Mouse (Mus musculus): ENCODE measurements at regions not wholly inside any gene's neighbourhood (a gene's known extent, or its start where the extent isn't known, plus 50 kb on each side); places are given as distances from the start of the nearest gene placed in this dataset.
A peak's percentile ranks its signal among the peaks of the same experiment; 100 is the strongest.

DNA sequence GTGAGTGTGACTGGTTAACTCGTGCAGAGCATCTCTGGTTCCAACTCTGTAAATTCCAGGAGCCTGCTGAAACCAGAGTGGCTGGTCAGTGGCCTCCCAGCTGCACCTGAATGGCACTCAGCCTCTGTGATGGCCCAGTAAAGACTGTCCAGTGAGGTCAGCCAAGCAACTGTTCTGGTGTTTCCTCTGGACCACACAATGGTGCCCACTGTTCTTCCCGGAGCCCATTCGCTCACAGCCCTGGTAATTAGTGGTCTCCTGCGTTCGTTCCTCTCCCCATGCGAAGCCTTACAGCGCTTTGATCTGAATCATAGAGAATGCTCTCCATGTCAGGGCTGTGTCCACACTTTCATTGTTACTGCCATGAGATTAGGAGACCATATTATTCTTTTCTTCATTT is 75.5 kb downstream of the Enkur start:
- no peak for DNase-seq (ENCODE audit: low spot score in 2 of 2)

DNA sequence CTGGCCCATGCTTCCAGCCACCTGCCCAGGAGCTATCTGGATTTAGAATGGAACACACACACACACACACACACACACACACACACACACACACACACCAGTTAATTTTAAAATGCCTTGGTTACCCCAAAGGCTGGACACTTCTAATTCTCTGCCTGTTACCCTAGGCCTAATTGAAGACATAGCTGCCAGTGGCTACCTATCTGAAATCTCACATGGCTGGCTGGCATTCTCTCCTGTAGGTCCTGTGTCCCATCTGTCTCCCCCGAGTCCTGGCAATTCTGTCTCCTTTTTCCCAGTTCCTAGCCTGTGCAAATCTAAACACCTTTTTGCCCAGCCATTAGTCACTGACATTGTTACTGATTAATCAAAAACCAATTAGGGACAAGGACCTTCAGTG is 78.6 kb downstream of the Enkur start:
- DNase-seq (ENCODE audit: low spot score in 2 of 2): no peak

DNA sequence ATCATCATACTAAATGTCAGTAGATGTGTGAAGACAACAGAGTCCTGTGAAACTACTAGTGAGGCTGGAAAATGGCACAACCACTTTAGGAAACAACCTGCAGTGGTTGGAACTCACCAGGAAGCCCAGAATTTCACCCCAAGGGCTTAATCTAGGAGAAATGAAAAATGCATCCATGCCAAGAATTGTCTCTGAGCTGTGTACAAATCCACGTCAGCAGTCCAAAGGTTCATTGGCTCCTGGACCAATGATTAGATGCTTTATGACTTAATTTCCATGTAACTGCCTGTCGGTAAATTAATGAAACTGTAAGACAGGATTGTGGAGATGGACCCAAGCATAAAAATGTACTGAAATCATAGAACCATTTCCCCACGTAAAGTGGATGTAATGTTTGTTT is 82.7 kb downstream of the Enkur start:
- no peak for DNase-seq (ENCODE audit: low spot score in 2 of 2)

- no peak for DNase-seq (ENCODE audit: low spot score in 2 of 2)
These were observed 83.5 kb downstream of the Enkur start for GRCm38 (mm10) chr2:21121663-21122062.

DNA sequence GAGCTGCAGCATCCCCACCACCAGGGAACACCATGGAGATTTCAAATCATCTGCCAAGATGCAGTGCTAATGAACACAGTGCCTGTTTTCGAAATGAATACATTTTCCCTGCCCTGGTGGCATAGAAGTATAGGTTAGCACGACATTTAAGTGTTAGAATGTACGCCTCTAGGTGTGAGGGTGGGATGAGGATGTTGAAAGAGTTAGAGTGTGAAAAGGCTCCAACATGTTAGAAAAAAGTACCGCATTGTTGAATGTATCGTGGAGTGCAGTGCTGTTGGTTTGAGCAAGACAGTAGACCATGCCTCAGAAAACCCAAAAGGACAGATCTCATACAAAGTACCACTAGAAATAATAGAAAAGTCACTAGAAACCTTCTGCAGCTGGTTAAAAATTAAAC is 88.3 kb downstream of the Enkur start:
- DNase-seq (ENCODE audit: low spot score in 2 of 2): no peak

DNA sequence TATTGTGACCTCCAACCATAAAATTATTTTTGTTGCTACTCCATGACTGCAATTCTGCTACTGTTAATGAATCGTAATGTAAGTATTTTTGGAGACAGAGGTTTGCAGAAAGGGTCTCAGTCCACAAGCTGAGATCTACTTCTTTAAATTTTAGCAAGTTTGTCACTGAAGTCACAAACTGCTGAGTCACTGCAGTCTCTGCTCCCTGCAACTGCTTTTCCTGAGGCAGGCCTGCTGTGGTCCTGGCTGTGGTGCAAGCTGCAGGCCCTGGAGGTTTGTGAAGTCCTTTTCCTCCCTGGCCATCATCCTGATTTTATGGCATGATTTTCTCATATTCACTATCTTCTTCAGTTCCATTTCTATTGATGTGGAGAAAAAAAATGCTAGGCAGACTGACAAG is 93.6 kb downstream of the Enkur start:
- no peak for DNase-seq (ENCODE audit: low spot score in 2 of 2)

GRCm38 (mm10) chr2:21100248-21100808 is 104.8 kb downstream of the Enkur start:
- DNase-seq (ENCODE audit: low spot score in 2 of 2): no peak

DNA sequence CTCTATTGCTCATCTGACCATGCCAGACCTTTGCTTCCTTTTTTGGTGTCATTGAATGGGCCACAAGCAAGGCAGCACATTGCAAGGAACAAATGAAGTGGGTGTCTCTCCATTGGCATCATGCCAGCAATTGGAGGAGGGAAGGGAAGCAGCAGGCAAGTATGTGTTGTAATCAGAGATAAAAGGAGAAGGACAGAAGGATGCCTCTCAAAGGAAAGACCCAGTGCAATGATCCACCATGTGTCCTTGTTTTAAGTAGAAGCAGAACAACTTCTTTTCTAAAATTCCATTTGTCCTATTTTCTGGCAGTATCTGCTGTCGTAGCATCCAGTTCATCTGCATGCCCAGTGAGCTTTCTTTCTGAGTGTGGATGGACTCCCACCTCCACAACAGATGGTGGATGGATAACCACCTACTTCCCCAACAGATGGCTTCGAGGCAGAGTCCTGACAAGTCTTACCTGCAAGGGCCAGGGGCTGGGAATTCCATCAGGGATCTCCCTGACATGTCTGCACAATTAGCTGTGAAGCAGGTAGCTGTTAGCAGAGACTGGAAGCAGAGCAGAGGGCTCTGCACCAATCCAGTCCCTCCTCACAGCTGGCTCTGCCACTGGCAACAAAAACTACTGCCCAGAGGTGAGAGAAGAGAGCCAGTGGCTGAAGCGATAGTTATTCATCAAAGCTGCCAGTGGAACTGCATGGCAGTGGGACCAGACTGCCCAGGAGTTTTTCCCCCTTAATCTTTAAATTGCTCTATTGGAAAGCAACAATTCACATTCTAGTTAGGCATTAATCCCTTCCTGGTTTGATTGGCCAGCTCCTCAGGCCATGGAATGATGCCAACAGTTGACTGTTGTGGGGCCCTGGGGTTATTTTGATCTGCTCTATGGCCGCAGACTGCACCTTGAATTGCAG is 113.8 kb downstream of the Enkur start:
- DNase-seq (ENCODE audit: low spot score in 2 of 2): peak; percentile 11 to 30

DNA sequence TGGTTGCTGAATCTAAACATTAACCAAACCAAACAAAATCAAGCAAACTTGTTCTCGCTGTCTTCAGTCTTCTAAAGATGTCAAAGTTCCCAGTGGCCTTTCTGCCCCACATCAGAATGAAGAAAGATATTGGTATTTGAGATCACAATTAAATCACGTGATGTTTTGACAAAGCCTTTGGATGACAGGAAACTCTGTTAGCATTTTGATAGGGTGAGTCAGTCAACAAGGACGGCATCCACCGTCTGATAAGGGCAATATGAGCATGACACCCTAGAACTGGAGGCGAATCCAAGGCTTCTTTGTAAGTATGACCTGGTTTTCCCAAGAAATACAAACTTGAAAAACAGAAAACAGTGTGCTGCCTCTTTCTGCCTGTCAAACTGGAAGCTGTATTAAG is 116.8 kb upstream of the Arhgap21 start:
- DNase-seq (ENCODE audit: low spot score in 2 of 2): no peak

DNA sequence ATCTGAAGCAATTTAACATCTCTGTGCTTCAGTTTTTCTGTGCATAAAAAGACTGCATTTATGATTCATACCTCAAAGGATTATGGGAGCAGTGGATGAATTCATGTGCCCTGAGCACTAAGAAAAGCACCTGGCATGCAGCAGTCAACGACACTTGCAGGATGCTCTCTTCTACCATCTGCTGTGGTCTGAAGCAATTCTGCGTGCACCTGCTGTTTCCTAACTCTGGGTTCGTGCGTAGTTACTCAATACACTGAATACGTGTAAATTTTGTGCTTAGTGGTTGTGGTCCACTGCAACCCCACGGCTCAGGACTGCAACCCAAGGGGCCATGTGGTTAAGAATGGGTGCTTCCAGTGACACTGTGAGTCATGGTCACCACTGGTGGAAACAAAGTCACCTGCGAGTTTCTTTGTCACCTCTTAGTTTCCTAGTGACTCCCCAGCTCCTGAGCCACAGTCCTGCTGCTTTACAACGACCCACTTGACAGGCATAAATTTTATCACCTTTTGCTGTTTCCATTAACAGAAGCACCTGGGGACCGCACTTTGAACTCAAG is 98.7 kb upstream of the Arhgap21 start:
- DNase-seq (ENCODE audit: low spot score in 2 of 2): no peak

DNA sequence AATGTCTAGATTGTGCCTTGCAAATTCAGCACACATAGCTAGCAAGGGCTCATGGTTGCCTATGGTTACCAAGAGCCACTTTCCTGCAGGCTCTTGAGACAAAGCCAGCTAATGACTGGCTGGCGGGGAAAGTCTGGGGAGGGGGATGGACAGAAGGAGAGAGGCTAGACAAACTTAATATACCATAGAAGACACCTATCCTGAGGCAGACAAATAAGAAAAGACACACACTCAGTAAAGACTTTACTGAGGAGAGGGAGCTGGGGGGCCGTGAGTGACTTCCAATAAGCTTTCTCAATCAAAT is 91.6 kb upstream of the Arhgap21 start:
- peak in 1 of 2 experiments; percentile 28 for DNase-seq (ENCODE audit: low spot score in 2 of 2)

GRCm38 (mm10) chr2:21059618-21060346 is 91.1 kb upstream of the Arhgap21 start:
- no peak for DNase-seq (ENCODE audit: low spot score in 2 of 2)

GRCm38 (mm10) chr2:21058940-21059339 is 90.3 kb upstream of the Arhgap21 start:
- DNase-seq (ENCODE audit: low spot score in 2 of 2): no peak

DNA sequence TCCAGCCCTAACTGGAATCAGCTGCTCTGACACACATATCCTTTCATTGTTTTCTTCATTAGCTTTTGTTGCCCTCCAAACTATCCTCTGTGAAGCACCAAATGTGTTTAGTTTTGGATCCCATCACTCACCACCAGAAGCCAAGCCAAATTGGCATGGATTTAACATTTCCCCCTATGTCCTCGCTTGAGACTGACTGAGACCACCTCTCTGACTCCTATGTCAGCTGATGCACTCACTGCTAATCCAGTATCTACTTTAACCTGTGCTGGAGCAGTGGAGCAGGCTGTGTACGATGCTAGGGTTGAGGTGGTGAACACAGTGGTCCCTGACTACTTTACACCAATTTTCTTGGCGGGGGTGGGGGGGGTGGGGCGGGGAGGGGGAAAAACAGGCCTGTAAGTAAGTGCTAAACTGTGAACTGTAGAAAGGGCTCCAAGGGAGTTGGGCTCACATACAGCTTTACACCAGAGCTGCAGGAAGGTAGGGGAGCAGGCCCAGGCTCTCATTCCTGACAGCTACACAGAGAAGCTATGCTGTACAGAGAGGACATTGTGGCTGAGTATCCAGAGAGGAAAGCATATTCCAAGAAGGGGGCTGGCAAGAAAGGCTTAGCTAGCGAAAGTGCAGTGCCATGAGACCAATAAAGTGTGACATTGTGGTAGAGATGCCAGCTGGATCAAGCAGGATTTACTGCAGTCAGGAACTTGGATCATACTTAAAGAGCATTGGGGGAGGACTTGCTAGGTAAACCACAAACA is 87.9 kb upstream of the Arhgap21 start:
- DNase-seq (ENCODE audit: low spot score in 2 of 2): no peak

DNA sequence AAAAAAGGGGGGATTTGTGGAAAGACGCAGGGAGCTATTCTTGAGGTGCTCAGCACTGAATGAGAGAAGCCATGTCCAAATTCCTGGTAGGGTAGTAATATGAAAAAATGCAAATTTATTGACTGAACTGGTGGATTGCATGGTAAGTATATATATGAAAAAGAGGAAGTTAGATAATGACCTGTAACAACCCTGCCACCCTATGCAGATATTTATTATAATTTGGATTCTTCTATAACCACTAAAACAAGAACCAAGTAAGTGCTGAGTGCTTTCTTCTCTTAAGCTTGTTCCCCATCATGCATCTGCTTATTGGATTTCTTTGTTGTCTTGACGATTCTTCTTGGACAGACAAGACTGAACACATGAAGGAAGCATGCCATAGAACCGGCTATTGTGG is 86.7 kb upstream of the Arhgap21 start:
- no peak for DNase-seq (ENCODE audit: low spot score in 2 of 2)

DNA sequence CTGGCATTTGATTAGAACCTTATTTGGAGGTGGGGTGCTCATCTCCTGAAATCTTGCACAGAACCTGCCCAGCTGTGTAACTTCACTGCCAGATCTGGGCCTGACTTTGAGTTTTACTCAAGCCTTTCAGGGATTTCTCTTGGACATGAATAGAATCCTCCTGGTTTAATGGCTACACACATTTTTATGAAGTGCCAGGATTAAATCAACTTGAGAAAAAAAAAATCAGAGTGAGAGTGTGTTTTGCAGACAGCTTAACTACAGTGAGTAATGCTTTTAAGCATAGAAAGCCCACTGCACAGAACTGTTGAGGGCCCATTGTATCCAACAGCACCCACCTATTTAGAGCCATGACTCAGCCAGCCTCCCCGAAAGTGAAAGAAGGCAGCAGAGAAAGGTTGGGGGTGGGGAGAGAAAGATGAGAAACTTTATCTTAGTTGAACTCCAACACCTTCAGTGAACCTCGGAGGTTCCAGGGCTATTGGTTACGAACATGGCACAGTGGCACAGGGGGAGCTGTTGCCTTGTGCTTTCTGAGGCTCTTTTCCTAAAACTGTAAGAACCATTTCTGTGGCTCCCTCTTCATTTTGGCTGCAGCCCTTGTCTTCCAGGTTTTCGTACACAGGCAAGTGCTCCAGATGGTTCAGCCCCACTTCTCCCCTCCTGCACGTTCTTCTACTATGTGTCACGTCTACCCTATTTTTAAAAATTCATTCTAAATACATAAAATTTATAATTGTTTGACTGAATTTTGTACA is 85.8 kb upstream of the Arhgap21 start:
- DNase-seq (ENCODE audit: low spot score in 2 of 2): no peak

- DNase-seq (ENCODE audit: low spot score in 2 of 2): no peak
These were observed 84.9 kb upstream of the Arhgap21 start for GRCm38 (mm10) chr2:21053596-21053995.

DNA sequence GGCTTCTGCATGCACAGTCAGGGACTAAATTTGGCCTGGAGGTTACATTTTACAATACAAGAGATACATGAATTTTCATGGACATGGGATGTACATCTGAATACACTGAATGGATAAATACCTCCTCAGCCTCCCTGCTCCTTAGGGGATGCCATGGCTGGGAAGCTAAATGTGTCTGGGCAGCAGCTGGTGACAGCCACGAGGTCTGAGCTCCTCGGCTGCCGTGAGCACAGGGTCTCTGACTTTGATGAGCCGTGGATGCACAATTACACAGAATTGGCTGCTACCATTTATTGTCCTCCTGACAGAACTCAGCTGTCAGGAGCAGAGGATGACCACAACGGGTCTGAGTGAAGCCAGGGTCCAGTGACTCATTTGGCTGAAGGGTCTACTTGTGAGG is 80.3 kb upstream of the Arhgap21 start:
- no peak for DNase-seq (ENCODE audit: low spot score in 2 of 2)

- DNase-seq (ENCODE audit: low spot score in 2 of 2): no peak
These were observed 79.5 kb upstream of the Arhgap21 start for GRCm38 (mm10) chr2:21048226-21048625.

DNA sequence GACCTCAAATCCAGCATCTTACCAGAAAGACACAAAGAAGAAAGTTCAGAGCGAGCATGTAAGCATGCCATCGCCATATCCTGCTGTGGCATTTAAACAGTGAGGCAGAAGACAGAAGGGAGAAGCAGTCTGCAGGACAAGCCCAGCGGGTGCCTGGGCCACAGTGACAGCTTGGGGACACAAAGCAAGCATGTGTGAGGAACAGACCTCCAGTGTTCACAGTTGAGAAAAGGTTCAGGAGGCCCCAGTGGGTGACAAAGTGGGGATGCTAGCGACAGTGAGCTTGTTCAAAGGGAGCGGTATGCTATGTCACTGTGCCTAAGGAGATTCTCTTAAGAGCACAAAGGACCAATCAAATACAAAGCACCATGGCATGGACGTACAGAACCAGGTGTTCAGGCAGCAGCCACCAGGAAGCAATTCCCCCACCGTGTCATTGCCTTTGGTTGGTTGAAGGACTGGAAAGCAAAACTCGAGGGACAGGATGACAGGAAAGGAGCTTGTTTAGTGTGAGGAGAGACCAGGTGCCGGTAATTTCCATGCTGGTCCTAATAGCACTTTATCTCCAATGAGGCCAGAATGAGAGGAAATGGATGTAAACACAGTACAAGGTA is 77.9 kb upstream of the Arhgap21 start:
- no peak for DNase-seq (ENCODE audit: low spot score in 2 of 2)

All from layer of hippocampus, postnatal 10 days (tissue).